Mouse (Mus musculus) C2C12 (cell line): Measurements from ENCODE around the gene Gnat1.

Experiments
- CEBPB ChIP-seq: IDR thresholded peaks from one replicate; pipeline ENCODE4 v1.6.1; 2011; ENCODE audit warnings: low read depth, mild to moderate bottlenecking, control low read depth, moderate library complexity
- CTCF ChIP-seq: IDR thresholded peaks from one replicate; pipeline ENCODE4 v1.5.1; 2011; ENCODE audit not compliant: control insufficient read depth, insufficient read depth, insufficient read length
- MAX ChIP-seq: IDR thresholded peaks from one replicate; pipeline ENCODE4 v1.6.1; 2011; ENCODE audit warnings: mild to moderate bottlenecking, control low read depth
- MYOG ChIP-seq: IDR thresholded peaks from one replicate; pipeline ENCODE4 v1.6.1; 2011; ENCODE audit not compliant: control insufficient read depth, insufficient read length; ENCODE audit errors: extremely low read depth
- USF1 ChIP-seq: IDR thresholded peaks from one replicate; pipeline ENCODE4 v1.6.1; 2011; ENCODE audit warnings: low read depth, mild to moderate bottlenecking, control low read depth, moderate library complexity

GRCm38 (mm10) chr9:107645577-107645976 lies 33.9 kb downstream of the Gnat1 start:
- TF ChIP-seq CTCF (peak; percentile 57), CEBPB (no peak), USF1 (no peak), MAX (no peak), MYOG (no peak)
